Mouse (Mus musculus): ENCODE measurements at regions not wholly inside any gene's neighbourhood (a gene's known extent, or its start where the extent isn't known, plus 50 kb on each side); places are given as distances from the start of the nearest gene placed in this dataset.

GRCm38 (mm10) chr7:115294655-115295230 lies 551.2 kb downstream of the Insc start:
- DNase-seq (ENCODE audit: low read depth): no peak

DNA sequence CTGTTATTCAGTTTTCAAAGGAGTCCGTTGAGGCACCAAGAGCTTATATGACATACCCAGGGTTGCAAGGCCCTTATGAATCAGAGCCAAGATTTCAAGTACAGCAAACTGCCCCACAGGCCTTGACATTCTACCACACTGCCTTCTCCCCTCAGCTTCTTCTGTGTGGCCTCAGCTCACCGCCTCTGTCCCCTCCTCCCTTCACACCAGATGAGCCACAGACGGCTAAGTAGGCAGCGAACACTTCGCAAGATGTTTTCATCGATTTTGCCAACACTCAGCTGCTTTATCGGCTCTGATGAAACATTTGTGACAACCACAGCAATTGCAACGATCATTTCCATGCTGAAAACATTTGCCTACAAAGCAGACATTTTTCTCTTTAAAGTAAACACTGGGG lies 556.7 kb downstream of the Insc start:
- DNase-seq (ENCODE audit: low read depth): no peak

DNA sequence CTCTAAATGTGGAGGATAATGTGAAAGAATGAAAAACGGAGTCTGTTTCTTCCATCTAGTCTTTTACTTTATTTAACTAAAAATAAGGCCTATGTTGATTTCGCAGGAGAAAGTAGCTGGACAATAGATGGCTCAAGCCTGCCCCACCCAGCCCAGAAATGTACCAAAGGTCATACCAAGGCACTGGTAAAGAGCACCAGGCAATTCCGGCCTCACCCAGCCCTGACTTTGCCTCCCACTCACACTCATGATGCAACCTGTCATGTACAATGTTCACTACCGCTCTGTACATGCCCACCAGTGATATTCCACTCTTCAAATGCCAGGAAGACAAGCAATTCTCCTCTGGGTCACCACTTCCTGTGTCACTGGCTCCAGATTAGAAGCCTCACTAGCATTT lies 564.9 kb downstream of the Insc start:
- no peak for DNase-seq (ENCODE audit: low read depth)

- DNase-seq (ENCODE audit: low read depth): no peak
Observed at GRCm38 (mm10) chr7:115310400-115311225, 567.1 kb downstream of the Insc start.

DNA sequence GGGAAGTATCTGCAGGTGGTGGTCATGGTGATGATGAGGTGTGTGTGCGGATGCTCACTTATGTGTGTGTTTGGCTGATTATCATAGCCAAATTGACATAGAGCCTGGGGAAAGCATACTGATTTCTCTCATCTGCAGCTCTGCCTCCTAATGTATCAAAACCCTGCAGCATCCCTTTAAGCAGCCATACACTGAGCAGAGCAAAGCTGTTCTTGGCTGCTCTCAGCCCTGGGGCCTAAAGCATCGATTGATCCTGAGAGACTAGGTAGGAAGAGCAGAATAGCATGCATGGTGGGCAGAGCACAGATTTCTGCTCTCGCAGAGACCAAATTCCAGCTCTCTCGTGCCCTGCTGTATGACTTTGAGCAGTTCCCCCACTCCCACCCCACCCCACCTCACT lies 576.0 kb downstream of the Insc start:
- DNase-seq (ENCODE audit: low read depth): no peak

DNA sequence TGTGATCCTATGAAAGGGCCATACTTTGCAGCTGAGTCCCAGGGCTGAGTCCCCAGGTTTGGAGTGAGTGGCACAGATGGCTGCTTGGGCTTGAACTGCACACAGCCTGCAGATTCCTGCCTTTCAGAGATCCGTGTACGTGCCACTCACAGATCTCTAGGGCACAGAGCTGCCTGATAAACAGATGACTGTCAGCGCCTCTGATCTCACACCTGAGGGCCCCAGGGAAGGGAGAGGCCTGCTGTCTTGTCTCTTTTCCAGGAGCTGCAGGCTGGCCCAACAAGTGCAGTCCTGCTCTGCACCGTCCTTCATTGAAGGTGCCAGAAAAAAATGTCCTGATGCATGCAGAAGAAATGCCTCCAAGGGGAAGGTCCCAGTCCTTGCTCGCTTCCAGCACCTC lies 579.5 kb downstream of the Insc start:
- no peak for DNase-seq (ENCODE audit: low read depth)

DNA sequence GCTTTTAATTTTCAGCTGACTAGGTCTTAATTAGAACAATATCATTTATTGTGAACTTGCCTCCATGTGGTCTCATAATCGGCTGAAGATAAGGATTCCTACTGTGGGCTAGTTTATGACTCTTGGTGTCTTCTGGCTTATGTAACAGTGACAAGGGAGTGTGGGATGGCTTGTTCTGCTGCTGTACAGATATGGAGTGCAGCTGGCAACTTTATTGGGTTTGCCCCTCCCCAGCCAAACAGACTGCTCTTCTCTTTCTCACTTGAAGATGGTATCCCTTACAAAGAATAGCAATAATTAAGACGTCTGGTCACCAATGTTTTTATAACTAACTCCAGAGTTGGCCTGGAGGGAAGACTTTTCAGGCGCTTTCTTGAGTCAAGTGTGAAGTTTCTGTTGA lies 584.8 kb downstream of the Insc start:
- no peak for DNase-seq (ENCODE audit: low read depth)

- DNase-seq (ENCODE audit: low read depth): no peak
Observed at GRCm38 (mm10) chr7:115331698-115332097, 588.2 kb downstream of the Insc start.

DNA sequence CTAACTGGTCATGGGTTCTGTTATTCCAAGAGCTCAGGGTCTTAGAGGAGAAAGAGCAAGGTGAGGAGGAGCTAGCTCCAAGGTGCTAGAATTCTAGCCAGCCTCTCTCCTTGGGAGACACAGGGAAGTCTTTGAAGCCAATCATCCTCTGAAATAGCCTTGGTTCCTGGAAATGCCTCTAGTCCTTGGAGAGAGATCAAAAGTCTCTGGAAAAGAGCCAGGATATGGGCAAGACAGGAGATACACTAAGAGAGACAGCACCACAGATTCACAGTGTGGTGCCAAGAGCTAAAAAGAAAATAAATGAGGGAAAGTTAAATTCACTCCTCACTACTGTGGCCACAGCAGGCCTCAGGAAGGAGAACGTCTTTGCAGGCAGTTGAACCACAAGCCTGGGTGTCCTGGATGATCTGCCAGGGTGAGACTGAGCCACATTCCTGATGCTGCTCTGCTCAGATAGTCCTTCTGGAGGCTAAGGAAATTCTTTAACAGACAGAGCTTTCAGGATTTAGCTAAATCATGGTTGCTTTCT lies 589.6 kb downstream of the Insc start:
- DNase-seq (ENCODE audit: low read depth): no peak

GRCm38 (mm10) chr7:115335051-115335450 lies 591.6 kb downstream of the Insc start:
- DNase-seq (ENCODE audit: low read depth): no peak

DNA sequence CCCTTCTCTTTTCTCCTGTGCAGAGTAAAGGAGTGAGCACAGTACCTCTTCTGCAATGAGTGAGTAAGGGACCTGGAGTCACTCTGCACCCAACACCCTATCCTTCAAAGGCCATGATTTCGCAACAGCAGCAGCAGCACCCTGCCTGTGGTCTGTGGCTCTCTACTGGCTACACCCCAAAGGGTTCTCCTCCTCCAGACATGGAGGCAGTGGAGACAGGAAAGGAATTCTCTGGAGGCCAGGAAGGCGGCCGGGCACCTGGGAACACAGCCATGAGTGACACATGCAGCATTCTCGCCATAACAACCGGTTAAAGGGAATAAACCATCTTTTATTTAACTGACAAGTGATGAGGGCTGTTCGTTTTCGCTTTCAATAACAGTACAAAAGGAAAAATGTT lies 596.7 kb downstream of the Insc start:
- no peak for DNase-seq (ENCODE audit: low read depth)

DNA sequence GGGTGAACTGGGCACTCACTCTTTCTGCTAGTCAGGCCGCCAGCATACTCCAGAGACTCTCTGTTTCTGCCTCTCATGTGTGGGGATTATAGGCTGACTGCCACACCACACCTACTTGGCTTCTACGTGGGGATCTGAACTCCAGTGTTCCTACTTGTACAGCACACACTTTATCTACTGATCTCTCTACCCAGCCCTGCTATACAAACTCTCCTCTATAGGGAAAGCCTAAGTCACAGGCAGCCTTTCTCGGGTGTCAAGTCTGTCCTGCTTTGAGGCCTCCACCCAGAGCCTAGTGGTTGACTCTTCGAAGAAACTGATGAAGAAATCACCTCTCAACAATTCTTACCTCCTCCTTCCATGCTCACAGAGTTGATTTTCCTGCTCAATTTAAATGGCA lies 597.5 kb downstream of the Insc start:
- no peak for DNase-seq (ENCODE audit: low read depth)

DNA sequence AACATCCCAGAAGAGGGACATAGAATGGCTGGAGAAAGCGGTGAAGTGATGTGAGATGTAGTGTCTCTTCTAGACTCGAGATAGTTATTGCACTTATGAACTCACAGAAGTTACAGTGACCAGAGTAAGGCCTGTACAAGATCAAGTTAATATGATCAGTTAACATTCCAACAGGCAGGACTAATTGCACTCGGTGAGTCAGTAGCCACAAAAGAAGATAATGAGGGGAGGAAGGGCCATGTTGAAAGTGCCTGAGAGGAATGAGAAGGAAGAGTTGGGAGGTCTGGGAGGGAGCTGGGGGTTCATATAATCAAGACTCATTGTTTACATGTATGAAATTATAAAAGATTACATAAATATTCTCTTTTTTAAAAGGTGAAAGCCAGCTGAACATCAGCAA lies 602.3 kb downstream of the Insc start:
- no peak for DNase-seq (ENCODE audit: low read depth)

DNA sequence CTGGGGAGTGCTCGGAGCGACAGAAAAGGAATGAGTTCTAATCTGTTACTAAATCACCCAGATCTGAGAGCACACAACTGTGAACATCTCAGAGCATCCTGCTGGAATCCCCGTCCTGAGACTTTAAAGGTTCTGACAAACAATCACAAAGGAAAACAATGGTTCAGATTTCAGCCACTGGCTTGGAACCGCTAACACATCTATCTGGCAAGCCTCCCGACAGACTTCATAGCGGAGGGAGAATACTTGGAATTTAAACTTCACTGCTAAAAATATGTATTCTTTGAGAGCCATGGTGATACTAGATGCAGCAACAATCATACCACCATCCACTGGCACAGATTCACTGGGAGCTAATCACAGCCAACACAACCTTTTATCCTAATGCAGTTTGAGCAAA lies 615.2 kb downstream of the Insc start:
- no peak for DNase-seq (ENCODE audit: low read depth)

DNA sequence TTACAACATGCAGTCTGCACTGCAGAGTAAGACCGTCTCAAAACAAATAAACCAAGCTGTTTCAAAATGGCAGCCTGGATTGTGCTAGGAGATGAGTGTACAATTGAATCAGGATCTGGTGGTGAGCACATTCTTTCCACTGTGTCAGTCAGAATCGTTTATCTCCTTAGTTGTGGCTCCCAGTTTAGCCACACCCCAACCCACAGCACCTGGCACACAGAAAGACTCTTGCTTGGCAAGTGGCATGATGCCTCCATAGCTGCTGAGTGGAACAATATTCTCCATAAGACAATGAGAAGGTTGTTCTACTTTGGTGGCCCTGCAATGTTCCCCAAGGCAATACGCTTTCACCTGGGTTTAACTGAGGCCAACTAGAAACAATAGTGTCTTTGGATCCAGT lies 616.6 kb downstream of the Insc start:
- DNase-seq (ENCODE audit: low read depth): no peak

DNA sequence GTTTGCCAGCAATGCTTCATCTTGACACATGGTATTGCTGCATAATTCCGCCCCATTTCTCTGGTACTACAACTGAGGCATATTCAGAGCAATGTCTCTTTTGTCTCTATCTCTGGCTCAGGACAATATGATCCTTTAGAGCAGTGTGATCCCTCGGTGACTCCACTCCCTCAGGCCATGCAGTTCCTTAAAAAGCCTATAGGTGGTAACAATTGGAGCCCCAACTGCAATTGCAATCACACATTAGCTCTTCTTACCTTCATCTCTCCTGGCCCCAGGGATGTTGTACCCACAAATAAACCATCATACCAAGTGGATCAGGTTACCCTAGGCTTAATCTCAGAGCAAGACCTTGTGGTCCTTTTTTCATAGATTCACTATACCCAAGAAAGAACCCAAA lies 618.6 kb downstream of the Insc start:
- no peak for DNase-seq (ENCODE audit: low read depth)

DNA sequence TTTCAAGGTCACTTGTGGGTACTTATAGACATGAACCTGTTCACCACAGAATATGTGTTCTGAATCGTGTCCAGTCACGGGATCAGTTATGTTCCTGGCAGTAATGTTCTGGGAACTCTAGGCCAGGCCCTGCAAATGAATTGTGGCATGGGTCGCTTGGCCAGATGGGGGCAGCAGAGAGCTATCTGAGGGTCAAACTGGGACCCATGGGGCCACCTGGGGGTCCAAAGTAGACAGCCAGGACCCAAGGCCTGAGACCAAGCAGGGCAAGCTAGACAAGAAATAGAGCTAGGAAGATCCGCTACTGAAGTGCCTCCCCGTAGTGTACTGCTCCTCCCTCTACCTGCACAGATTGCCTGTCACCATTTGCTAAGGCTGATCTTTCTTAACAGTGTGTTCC lies 623.4 kb downstream of the Insc start:
- peak; percentile 16 for DNase-seq (ENCODE audit: low read depth)

DNA sequence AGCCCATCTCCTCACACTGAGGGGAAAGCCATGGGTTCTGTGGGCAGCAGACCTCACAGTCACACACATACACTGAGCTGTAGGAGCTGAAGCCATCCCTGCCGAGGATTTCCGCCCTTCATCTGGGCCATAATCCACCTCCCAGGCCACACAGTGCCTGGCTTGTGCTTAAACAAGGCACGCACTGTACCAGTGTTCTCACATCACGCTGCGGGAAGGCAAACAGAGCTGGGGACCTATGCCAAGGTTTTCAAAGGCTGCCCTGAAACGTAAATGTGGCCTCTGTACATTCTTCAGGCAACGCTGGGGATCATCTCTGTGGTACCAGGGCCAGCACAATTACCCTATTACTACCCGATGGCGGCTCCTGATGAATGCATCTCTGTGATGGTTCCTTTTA lies 627.6 kb downstream of the Insc start:
- DNase-seq (ENCODE audit: low read depth): no peak

GRCm38 (mm10) chr7:115372921-115373320 lies 629.4 kb downstream of the Insc start:
- no peak for DNase-seq (ENCODE audit: low read depth)

DNA sequence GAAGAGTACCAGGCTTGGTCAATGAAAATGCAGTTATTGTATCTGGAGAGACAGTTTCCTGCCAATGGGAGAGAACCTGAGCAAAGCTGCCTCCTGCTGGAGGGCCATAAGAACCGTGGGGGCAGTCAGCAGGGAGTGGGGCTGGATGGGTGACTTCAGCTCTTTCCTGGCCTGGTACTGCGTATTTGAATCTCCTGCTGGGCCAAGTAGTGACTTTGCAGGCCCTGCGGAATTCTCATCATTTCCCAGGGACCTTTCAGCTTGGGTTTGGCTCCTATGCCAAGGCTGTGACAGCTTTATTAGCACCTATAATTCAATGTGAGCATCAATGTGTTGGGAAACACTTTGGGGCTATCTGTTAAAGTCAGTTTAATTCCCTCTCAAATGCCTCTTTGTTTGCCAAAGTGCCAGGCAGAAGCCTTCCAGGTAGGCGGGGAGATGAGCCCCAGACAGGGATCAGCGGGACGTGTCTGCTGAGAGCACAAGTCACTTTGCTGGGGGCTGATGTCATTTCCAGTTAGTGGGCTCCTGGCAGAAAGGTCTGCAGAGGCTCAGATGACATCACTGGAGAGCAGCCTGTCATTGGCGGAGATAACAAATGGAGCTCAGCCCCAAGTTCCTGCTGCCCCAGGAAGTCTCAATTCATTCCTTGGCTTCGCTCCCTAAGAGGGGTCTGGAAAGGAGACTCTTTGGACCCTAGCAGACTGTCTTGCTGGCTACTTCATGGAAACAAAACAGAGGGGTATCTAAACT lies 630.5 kb downstream of the Insc start:
- no peak for DNase-seq (ENCODE audit: low read depth)

DNA sequence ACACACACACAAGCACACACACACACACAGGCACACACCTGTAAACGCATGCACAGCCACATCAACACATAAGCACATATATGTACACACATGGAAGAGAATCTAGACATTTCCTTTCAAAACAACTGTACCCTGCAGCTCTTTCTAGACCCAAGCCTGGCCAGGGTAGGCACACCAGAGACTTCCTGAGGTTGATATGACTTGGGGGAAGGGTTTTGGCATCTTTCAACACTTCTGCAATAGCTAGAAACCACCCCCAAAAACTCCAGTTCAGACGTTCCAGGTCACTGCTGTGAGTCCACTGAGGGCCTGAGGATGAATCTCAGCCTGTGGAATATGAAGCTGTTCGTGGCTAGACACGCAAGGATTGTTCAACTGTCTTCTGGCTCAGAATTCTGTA lies 632.6 kb downstream of the Insc start:
- no peak for DNase-seq (ENCODE audit: low read depth)

GRCm38 (mm10) chr7:115378836-115379235 lies 635.3 kb downstream of the Insc start:
- no peak for DNase-seq (ENCODE audit: low read depth)

GRCm38 (mm10) chr7:115379600-115379999 lies 636.1 kb downstream of the Insc start:
- DNase-seq (ENCODE audit: low read depth): no peak

Data from c-Kit-positive CD71-negative TER-119-negative erythroid progenitor cells, embryonic 14.5 days (primary cell).